Mouse (Mus musculus) layer of hippocampus, adult 18-20 months (tissue): ENCODE data around the gene Ap1s1. TPM values are rescaled to one million over a fixed set of nuclear protein-coding genes. Genes with fewer than 3 reads are reported as not detected.
A peak's percentile ranks its signal among the peaks of the same experiment; 100 is the strongest.

ENCODE experiments used
- DNase-seq, 2 experiments: peaks; one replicate each; pipeline ENCODE4 v3.0.0; 2022; ENCODE audit warnings: low spot score in 2 of 2
- long read RNA-seq: library from polyadenylated mRNA; stranded (forward); transcript quantifications from one replicate; pipeline ENCODE4 v2.0.0, GENCODE M21; 2021
- total RNA-seq, 2 experiments: library from RNA; stranded (reverse); gene quantifications; 2 replicates each; pipeline ENCODE4 v1.2.3; 2021

Ap1s1 gene
- total RNA-seq = 100 to 1,000 TPM; 316 to 355 TPM
- long read RNA-seq, transcript Ap1s1-201 (5 exons, 1,353 nt) = major isoform, 301 of 337 reads
- long read RNA-seq, transcript Ap1s1-203 (4 exons, 483 nt) = minor isoform, 17 of 337 reads
- long read RNA-seq, partial matches to known transcripts = 4 of 337 reads
- long read RNA-seq, other reads (novel, unspliced or antisense) = 13 of 337 reads

DNA sequence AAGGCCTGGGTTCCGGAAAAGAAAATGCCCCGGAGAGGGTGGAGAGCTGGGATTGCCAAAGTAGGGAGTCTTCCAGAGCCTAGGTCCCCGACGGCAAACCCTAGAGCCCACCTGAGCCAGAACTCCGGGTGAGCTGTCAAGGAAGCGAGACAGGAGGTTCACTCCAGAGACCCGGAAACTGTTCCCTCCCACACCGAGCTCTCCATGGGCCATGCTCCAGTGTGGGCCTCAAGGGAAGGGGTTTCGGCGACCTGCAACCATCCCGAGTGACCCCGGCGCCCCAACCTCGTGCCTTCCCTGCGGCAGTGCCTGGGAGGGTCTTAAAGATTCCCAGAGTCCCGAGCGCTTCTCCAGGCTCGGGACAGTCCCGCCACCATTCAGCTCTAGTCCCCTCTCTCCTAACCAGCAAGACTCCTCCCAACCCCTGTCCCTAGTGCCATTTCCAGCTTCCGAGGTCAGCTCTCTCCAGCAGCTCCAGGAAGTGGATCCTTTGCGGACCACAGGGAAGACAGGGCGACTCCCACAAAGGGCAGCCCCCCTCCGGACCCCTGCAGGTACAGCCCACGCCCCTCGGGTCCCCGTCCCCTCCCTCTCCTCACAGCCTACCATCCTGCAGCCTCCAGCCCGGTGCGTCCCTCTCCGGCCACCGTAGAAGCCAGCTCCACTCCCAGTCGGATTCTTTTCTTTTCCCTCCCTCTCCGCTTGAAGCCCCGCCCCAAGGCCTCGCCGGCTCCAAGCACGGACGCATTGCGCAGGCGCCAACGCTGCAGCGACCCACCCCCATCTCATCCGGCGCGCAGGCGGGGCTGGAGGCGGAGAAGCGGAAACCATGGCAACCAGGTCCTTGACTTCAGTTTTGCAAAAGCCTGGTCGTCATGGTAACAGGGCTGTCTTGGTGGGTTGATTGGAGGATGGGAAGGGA, at the start of gene Ap1s1:
Gene Ap1s1, minus strand, starts transcription at position 734 of the 922 bp plus-strand sequence.
- peak; percentile 98 to 99 for DNase-seq

DNA sequence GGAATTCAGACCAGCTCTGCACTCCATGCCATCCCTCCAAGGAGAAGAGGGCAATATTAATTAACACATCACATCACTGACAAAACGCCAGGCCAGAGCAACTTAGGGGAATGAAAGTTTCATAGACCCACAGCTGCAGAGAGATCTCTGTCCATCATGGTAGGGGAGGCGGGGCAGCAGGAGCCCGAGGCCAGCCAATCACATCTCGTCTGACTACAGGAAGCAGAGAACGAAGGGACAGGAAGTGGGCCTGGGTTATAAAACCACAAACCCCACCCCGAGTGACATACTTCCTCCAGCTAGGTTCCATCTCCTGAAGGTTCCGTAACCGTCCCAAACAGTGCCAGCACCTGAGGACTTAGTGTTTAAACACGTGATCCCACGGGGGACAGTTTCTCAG, 49.2 kb upstream of the Ap1s1 start:
- no peak for DNase-seq

DNA sequence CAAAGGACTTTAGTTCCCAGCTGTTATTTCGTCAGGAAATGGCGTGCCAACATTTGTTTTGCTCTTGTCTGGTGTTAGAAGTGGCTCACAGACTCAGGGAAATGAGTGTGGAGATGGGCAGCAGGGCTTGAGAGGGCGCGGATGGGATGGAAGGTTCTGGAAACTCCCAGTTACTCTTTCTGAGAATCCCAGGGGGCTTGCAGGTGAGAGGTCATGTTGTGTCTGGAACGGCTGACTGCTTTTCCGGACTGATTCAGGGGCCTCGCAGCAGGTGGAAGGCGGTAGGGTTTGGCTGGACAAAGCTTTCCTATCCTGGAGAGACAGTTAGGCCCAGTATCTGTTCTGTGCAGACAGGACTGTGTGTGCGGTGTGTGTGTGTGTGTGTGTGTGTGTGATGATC, 47.8 kb upstream of the Ap1s1 start:
- no peak for DNase-seq

DNA sequence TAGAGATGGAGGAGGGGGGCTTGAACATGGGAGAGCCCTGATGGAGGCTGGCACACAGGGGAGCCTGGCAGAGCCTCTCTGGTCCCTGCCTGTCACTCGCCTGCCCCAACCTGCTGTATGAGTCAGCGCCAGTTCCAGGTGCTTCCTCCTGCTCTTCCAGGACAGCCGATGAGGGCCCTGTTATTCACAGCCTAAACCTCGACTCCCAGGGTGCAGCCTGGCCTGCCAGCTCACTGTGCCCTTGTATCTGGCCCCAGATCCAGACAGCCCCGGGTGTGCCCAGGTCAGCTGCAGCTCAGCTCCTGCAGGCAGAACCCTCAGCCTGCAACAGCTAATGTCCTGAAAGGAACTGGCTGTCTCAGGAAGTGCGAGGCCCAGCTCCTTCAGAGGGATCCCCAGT, 45.6 kb upstream of the Ap1s1 start:
- no peak for DNase-seq

DNA sequence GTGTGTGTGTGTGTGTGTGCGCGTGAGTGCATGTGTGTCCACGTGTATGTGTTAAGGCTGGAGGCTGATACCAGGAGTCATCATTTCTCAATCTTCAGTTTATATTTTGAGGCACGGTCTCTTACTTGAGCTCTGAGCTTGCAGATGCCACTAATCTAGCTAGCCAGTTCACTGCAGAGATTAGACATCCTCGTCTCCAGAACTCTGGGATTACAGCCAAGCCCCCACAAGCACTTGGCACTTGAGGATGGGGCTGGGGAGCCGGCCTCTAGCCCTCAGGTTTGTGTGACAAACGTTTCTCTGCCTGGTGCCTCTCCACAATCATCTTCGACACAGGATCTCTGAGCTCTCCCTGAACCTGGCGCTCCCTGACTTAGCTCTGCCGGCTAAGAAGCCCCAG, 44.9 kb upstream of the Ap1s1 start:
- DNase-seq = no peak

DNA sequence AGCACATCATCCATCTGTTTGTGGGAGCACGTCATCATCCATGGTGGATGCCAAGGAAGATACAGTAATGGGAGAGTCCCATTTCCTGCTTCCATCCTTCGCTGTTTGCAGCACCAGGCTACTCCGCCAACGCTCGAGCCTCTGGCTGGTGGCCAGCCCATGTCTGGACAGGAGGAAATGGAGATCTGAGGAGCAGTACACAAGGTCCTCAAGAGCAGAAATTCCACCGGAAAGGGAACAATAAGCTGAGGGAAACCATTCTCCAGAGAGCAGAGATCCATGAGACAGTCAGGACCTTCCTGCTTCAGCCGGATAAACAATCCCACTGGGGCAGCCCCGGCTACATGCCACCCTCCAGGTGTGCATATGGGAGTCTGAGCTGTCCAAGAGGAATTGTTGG, 41.5 kb upstream of the Ap1s1 start:
- DNase-seq = no peak

DNA sequence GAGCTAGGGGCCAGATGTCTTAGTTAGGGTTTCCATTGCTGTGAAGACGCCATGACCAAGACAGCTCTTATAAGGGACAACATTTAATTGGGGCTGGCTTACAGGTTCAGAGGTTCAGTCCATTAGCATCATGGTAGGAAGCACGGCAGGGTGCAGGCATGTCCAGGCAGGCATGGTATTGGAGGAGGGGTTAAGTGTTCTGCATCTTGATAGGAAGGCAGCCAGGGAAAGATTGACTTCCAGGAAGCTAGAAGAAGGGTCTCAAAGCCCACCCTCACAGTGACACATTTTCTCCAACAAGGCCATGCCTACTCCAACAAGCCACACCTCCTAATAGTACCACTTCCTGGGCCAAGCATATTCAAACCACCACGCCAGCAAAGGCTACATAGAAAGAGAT, 39.8 kb upstream of the Ap1s1 start:
- no peak for DNase-seq

DNA sequence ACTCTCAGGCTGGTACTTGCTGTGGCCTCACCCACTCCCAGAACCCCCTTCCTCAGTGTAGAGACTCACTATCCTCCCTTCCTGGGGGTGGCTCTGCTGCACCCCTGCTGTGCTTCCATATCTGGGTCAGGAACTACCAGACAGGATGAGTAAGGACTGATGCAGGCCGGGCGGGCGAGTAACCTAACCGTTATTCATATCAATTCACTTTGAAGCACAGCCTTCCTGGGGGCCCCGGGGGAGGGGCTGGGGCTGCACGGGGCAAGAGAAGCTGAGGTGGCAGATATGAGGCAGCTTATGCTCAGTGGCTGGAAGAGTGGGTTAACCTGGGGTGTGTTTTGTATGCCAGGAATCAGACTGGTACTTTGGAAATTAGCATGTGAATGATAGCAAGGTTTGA, 39.1 kb upstream of the Ap1s1 start:
- DNase-seq = no peak

DNA sequence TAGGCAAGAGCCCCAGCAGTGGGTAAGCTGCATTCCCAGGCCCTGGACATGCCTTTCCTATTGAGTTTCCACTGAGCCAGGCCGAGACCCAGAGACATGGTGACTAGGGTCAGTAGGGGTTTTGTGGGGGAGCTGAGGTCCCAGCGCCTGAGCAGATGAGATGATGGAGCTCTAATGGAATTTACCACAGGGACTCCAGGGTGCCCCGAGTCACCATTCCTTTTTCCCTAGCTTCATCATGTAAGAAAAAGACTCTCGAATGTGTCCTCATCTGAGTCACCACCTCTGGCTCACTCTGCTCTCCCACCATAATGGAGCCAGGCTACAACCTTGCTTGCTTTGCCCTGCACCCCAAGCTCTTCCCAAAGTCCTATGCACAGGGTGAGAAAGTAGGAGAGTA, 37.1 kb upstream of the Ap1s1 start:
- DNase-seq = no peak

DNA sequence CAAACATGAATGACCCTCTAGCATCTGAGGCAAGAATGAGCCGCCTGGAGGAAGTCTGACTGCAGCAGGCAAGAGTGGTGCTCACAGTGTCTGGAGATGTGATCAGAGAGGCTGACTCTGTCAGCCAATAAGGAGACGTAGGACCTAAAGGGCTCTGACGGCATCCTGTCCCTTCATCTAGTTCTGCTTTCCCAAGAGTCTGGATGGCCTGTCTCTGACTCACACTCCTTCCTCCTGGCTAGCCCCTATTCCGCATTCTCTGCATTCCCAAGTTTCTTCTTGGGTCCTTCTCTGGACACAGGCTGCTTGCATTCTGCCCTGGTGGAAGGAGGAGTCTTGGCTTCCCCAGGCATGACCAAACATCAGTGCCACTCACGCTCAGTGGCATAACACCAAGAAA, 33.9 kb upstream of the Ap1s1 start:
- no peak for DNase-seq

DNA sequence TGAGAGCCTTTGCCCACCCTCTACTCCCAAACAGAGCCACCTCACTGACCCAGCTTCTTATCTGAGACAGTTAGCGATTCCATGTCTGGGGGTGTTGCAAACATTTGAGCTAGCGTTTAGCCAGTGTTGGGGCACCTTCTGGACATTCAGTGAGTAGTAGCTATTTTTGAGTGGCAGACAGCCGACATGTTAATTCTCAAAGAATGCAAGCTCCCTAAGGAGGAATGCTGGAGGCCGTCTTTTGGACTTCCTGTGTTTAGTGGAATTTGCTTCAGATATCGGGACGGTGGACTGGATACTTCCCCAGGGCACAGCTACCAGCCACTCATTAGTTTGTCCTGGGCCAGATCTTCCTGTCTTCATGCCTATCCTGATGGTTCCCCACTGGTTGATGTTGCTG, 32.7 kb upstream of the Ap1s1 start:
- DNase-seq = no peak

DNA sequence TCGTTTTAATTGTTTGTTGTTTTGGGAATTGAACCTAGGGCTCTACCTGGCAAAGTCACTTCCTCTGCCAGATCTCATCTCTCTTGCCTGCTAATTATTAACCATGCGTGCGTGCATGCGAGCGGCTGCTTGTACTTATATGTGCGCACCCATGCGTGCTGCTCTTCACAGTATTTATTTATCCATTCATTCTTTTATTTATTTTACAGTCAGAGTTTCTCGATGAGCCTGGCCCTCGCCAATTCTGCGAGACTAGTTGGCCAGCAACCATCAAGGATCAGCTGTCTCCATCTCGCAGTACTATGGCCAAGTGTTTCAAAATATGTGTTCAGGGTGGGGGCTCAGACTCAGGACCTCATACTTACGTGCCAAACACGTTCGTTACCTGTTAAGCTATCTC, 32.1 kb upstream of the Ap1s1 start:
- DNase-seq = no peak

DNA sequence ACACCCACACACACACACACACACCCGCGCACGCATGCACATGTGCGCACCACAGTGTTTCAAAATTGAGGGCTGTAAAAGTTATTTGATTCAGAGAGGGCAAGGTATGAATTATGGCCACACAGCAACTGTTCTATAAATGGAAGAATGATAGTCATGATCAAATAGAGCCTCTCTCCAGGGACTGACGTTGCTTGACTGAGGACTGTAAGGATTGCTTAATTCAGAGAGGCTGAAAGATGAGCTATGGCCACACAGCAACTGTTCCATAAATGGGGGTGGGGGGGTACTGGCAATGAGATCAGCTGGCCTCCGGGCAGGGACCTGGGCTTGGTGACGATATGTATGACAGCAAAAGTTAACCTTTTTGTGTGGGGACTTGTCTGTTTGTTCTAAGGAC, 31.3 kb upstream of the Ap1s1 start:
- no peak for DNase-seq

DNA sequence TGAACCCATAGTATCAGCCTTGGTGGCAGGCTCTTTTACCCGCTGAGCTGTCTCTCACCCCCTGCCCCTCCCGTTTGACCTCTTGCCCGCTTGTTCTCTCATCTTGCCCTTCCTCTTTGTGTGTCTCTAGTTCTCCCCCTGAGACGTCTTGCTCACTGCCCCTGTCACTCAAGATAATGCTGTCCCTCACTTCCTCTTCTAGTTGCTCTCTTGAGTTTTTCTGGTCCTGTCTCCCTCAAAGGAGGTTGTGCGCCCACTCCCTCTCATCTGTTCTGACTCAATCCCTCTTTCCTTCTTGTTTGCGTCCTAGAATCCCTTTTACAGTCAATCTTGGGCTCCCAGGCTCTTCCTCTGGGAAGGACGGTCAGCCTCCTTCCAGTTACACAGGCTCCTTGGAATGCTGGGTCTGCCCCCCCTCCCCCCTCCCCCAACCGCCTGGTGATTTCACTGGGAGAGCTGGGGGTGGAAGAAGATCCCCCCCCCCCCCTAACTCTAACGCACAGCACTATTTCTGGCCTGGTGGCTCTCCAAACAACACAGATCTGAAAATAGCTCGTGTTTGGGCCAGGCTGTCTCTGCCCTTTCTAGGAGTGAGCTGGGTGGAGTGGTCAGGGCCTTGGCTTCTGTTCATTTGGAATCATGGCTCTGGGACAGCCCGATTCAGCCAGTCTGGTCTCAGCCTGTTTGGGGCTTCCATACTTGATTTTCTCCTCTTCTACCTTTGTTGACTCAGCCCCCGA, 30.4 kb upstream of the Ap1s1 start:
- DNase-seq = no peak

DNA sequence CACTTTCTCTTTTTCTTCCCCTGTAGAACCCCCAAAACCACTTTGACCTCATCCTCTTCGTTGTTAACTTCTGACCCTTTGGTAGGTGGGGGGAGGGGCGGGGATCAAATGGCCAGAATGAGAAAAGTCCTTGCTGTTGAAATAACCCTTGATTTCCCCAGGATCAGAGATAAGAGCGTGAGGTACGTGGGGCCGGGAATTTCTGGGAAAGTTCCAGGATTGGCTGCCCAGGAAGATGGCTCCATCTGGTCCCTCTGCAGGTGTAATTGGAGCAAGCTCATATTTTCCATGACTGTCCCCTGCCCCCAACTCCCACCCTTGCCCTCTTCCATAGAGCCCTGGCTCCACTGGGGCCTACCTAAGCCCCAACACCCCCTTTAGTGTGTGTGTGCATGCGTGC, 29.8 kb upstream of the Ap1s1 start:
- no peak for DNase-seq

DNA sequence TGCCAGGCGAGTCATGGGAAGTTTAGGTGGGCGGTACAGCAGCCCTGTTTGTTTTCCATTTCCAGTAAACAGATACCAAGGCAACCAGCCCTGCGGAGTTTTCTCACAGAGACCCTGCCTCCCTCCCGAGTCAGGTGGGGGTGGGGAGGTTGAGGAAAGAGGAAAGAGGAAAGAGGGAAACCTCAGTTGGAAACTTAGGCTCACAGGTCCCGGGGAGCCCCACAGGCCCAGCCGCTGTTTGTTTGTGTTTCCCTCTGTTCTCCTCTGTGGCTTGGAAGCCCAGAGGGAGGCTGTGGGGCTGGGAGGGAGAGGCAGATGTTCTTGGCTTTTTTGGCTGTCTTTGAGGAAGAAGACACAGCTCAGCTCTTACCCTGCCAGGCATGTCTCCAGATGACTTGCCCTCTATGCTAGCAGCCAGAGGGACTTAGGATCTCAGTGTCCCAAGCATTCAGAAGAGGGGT, 28.3 kb upstream of the Ap1s1 start:
- no peak for DNase-seq

DNA sequence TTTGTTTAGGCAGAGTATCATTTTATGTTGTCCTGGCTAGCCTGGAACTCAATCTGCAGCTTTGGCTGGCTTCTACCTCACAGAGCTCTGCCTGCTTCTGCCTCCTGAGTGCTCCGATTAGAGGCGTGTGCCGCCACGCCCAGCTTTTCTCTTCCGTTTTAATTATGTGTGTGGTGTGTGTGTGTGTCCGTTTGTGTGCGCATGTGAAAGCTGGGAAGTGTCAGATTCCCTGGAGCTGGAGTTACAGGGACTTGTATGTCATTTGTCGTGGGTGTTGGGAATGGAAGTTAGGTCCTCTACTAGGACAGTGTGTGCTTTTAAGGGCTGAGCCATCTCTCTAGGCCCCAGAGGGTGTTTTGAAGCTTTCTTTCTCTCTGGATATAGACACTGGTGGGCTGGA, 27.2 kb upstream of the Ap1s1 start:
- no peak for DNase-seq

DNA sequence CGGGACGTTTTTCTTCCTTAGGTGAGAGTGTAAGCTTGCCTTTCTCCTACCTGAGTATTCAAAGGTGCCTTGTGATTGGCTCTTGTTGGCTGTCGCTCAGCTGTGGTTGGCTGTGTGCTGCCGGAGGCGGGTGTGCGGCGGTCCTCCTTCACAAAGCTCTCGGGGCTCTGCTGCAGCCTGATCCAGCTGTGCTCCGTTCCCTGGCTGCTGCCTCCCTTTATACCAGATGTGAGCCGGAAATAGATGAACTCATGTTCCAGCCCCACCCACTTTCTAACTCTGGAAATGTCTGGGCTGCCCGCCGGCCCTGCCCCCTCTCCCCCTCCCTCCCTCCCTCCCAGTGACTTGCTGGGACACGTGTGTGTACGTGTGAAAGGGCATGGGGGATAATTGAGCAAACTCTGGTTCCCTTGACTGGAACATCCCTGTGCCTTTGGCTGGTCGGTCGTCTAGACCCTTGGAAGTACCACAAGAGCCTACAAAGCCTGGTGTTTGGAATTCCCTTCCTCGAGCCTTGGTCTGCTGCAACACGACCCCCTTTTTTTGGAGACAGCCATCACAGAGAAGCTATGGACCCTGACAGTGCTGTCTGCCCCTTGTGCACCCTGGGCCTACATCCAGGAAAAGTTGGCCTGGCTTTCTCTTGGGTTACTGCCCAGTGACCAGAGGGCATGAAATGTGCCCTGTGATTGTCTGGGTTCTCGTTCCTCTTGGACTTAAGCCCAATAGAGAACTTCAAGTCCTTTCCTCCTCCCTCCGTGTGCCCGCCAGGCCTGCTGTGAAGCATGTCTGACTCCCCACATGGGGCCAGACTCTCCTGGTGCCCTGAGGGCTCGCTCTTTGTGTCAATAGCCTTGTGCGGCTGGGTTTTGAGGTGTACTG, 26.4 kb upstream of the Ap1s1 start, which contains the start of gene Serpine1:
Gene Serpine1, minus strand, starts transcription at position 190 of the 882 bp plus-strand sequence.
- DNase-seq = no peak

DNA sequence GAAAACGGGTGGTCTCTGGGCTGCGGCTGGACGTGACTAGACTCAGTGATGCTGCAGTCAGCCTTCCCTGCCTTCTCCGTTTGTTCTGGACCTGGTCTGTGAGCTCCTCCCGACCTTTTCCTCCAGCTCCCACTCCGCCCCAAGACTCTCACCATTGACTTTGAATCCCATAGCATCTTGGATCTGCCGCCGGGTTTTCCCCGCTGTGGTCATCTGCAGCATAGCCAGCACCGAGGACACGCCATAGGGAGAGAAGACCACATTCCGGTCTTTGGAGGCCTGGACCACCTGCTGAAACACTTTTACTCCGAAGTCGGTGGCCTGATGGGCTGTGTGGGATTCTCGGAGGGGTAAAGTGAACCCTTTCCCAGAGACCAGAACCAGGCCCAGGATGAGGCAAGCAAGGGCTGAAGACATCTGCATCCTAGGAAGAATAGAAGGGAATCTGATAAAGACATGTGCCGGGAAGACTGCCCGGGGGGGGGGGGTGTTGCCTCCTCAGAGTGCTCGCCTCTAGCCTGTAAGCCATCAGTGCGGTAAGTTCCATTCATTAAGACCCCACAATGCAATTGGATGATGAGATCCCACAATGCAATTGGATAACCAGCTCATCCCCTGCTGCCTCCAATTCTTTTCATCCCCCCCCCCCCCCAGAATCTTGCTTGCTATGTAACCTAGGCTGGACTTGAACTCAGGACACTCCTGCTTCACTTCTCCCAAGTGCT, 25.1 kb upstream of the Ap1s1 start:
- DNase-seq = no peak

DNA sequence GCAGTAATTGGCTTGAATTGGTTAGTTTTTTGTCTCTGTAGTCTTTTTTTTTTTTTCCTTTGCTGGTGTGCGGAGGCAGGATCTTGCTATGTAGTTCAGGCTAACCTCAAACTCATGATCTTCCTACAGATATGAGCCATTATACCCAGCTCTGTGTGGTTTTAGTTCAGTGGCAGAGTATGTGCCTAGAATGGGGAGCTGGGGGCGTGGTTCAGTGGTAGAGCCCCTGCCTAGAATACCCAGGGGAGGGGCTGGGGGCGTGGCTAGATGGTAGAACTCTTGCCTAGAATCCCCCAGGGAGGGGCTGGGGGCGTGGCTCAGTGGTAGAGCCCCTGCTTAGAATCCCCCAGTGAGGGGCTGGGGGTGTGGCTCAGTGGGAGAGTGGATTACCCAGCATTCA, 22.8 kb upstream of the Ap1s1 start:
- DNase-seq = no peak
